Mouse (Mus musculus) kidney, adult 2 months (tissue): ENCODE measurements at regions not wholly inside any gene's neighbourhood (a gene's known extent, or its start where the extent isn't known, plus 50 kb on each side); places are given as distances from the start of the nearest gene placed in this dataset.

ENCODE experiments used
- DNase-seq: peaks from one replicate; pipeline ENCODE4 v3.0.0; 2021
- H3K27ac ChIP-seq: fragments of 200-500 bp; 2 replicates; pipeline ENCODE4 v1.5.1; 2012; ENCODE audit warnings: low read depth, low read length, control low read depth, inconsistent platforms; ENCODE audit not compliant: insufficient read depth
- H3K27me3 ChIP-seq: fragments of 200-500 bp; replicated peaks from 2 replicates; pipeline ENCODE4 v1.6.1; 2012; ENCODE audit warnings: mild to moderate bottlenecking, moderate library complexity, low read length, inconsistent platforms; ENCODE audit not compliant: control insufficient read depth, insufficient read depth
- H3K36me3 ChIP-seq: fragments of 200-500 bp; 2 replicates; pipeline ENCODE4 v1.6.1; 2012; ENCODE audit warnings: mild to moderate bottlenecking, moderate library complexity, low read length, inconsistent platforms; ENCODE audit not compliant: control insufficient read depth, insufficient read depth
- H3K4me1 ChIP-seq: fragments of 200-500 bp; 2 replicates; pipeline ENCODE4 v1.6.1; 2011; ENCODE audit warnings: low read length; ENCODE audit not compliant: control insufficient read depth, insufficient read depth
- H3K4me3 ChIP-seq: fragments of 200-500 bp; 2 replicates; pipeline ENCODE4 v1.5.1; 2011; ENCODE audit warnings: mild to moderate bottlenecking, low read depth, low read length, control low read depth; ENCODE audit not compliant: insufficient read depth
- CTCF ChIP-seq: fragments of 200-500 bp; conservative IDR thresholded peaks from 2 replicates; pipeline ENCODE4 v1.5.1; 2011; ENCODE audit warnings: low read depth, mild to moderate bottlenecking, control low read depth, low read length, moderate library complexity, mixed read lengths; ENCODE audit not compliant: insufficient read depth, insufficient read length
- POLR2A ChIP-seq: fragments of 200-500 bp; IDR thresholded peaks from one replicate; pipeline ENCODE4 v1.6.1; 2011; ENCODE audit warnings: low read depth, low read length, control low read depth
- WGBS: fragments of 180-500 bp; shearing (Covaris S2); methylation state at CpG from one replicate; pipeline ENCODE4 v1.1.7; 2018; 5-methylcytosine and 5-hydroxymethylcytosine counted together

- Histone ChIP-seq H3K36me3 (no peaks in the 10 kb centered on the region), H3K27me3 (no peaks in the 10 kb centered on the region), H3K4me3 (no peak overlapping the region), H3K4me1 (no peaks in the 10 kb centered on the region), H3K27ac (no peak overlapping the region)
- TF ChIP-seq CTCF (no peak), POLR2A (no peak)
- no peak for DNase-seq
- WGBS = 51% methylated on average over 6 of the region's 6 CpGs
Observed at GRCm38 (mm10) chr6:94336168-94336567, 52.5 kb upstream of the Magi1 start.
